Mouse (Mus musculus) leukemia stem cell, adult 10-12 weeks (primary cell): ENCODE measurements around the gene Gjb2. TPM values are rescaled to one million over a fixed set of nuclear protein-coding genes. Genes with fewer than 3 reads are reported as not detected.

Experiments
- polyA plus RNA-seq: library from polyadenylated mRNA; stranded (reverse); fragments of >175 nt; gene quantifications from 2 replicates; pipeline ENCODE4 v1.2.3, GENCODE M21; 2012; ENCODE audit warnings: low replicate concordance

Gjb2 gene
- polyA plus RNA-seq, result 0.11 TPM in 1 of 2 replicates, not detected in the other

GRCm38 (mm10) chr14:57104106-57105023 lies at the start of gene Gjb2:
Gjb2 (minus strand) TSS chr14:57104702.

GRCm38 (mm10) chr14:57133161-57133661 lies 28.7 kb upstream of the Gjb2 start, which contains the start of gene Gjb6:
Gjb6 (minus strand) TSS chr14:57133611.

GRCm38 (mm10) chr14:57115823-57116544 lies 11.5 kb upstream of the Gjb2 start, which contains the start of gene Gm4491:
Gm4491 (minus strand) TSS chr14:57115883.

GRCm38 (mm10) chr14:57057563-57058321 lies 46.8 kb downstream of the Gjb2 start, which contains the start of gene Gja3:
Gja3 (minus strand) TSS chr14:57058100.

Other genes starting within 250 kb of the Gjb2 start
- 0.19 and 1.5 TPM in 2 replicates for gene Zmym2, start 218.0 kb downstream of the Gjb2 start, polyA plus RNA-seq
- gene Gja3, start 46.6 kb downstream of the Gjb2 start, polyA plus RNA-seq, result not detected in 2 replicates
- not detected in 2 replicates for gene Gm4491, start 11.2 kb upstream of the Gjb2 start, polyA plus RNA-seq
- not detected in 2 replicates for gene Gjb6, start 28.9 kb upstream of the Gjb2 start, polyA plus RNA-seq